Mouse (Mus musculus) C3H10T1/2 (cell line): ENCODE data around the gene Alg3. TPM values are rescaled to one million over a fixed set of nuclear protein-coding genes. Genes with fewer than 3 reads are reported as not detected.

Experiments used
- polyA plus RNA-seq, 2 experiments: library from polyadenylated mRNA; unstranded; fragments of >200 nt; fragmentation: generic; extraction: Trizol; gene quantifications; one replicate each; pipeline ENCODE4 v1.2.1; 2012; ENCODE audit warnings: missing spikeins in 2 of 2

Alg3 gene
- polyA plus RNA-seq: 10 to 100 TPM; 15.6 to 35.6 TPM

GRCm38 (mm10) chr16:20611357-20612227, at the start of gene Alg3, which contains the start of the genes Eef1akmt4 and Gm49333:
Gene Alg3 (minus strand): TSS chr16:20611735.
Gene Eef1akmt4 (plus strand): TSS chr16:20611593.
Gene Gm49333 (plus strand): TSS chr16:20611610.

GRCm38 (mm10) chr16:20651076-20651946, 39.8 kb upstream of the Alg3 start, which contains the start of gene Psmd2:
Gene Psmd2 (plus strand): TSS chr16:20651652.

GRCm38 (mm10) chr16:20629731-20630634, 18.4 kb upstream of the Alg3 start, which contains the start of gene Ece2:
Gene Ece2 (plus strand): TSS chr16:20629828.

GRCm38 (mm10) chr16:20621191-20621990, 9.9 kb upstream of the Alg3 start, which contains the start of gene Camk2n2:
Gene Camk2n2 (minus strand): TSS chr16:20621287.

GRCm38 (mm10) chr16:20589366-20589938, 22.1 kb downstream of the Alg3 start, which contains the start of gene Vwa5b2:
Gene Vwa5b2 (plus strand): TSS chr16:20589471.

Other genes with a start within 250 kb of the Alg3 start
- gene Abcc5, start 185.3 kb downstream of the Alg3 start, polyA plus RNA-seq: 10 to 100 TPM in 1 of 2 experiments, 1 to 10 TPM in 1; 5.8 to 36.2 TPM
- 100 to 1,000 TPM in 1 of 2 experiments, 10 to 100 TPM in 1; 71.0 to 162 TPM for gene Eif2b5, start 112.9 kb downstream of the Alg3 start, polyA plus RNA-seq
- 10 to 100 TPM in 1 of 2 experiments, 1 to 10 TPM in 1; 4.9 to 25.9 TPM for gene Dvl3, start 94.8 kb downstream of the Alg3 start, polyA plus RNA-seq
- gene Ap2m1, start 76.3 kb downstream of the Alg3 start, polyA plus RNA-seq: 100 to 1,000 TPM; 391 to 480 TPM
- gene Abcf3, start 63.2 kb downstream of the Alg3 start, polyA plus RNA-seq: 10 to 100 TPM; 32.1 to 35.4 TPM
- under 1 TPM; 0.04 TPM for gene Vwa5b2, start 22.3 kb downstream of the Alg3 start, polyA plus RNA-seq
- 10 to 100 TPM; 11.0 to 40.1 TPM for gene Eef1akmt4, start 142 bp downstream of the Alg3 start, polyA plus RNA-seq
- gene Gm49333, start 125 bp downstream of the Alg3 start, polyA plus RNA-seq: not detected
- 10 to 100 TPM; 10.8 to 15.4 TPM for gene Camk2n2, start 9.6 kb upstream of the Alg3 start, polyA plus RNA-seq
- gene Ece2, start 18.1 kb upstream of the Alg3 start, polyA plus RNA-seq: 1 to 10 TPM; 1.1 to 4.3 TPM
- gene Psmd2, start 39.9 kb upstream of the Alg3 start, polyA plus RNA-seq: 100 to 1,000 TPM; 151 to 214 TPM
- gene Eif4g1, start 56.6 kb upstream of the Alg3 start, polyA plus RNA-seq: 100 to 1,000 TPM; 119 to 126 TPM
- gene Fam131a, start 81.5 kb upstream of the Alg3 start, polyA plus RNA-seq: under 1 TPM; 0.01 to 0.08 TPM
- 10 to 100 TPM; 49.2 to 81.5 TPM for gene Polr2h, start 105.9 kb upstream of the Alg3 start, polyA plus RNA-seq
- 10 to 100 TPM in 1 of 2 experiments, 1 to 10 TPM in 1; 1.7 to 11.4 TPM for gene Clcn2, start 106.0 kb upstream of the Alg3 start, polyA plus RNA-seq
- 1 to 10 TPM in 1 of 2 experiments, under 1 TPM in 1; 0.33 to 4.7 TPM for gene Chrd, start 121.4 kb upstream of the Alg3 start, polyA plus RNA-seq
- 1 to 10 TPM in 1 of 2 experiments, under 1 TPM in 1; 0.70 to 1.2 TPM for gene Thpo, start 122.8 kb upstream of the Alg3 start, polyA plus RNA-seq